Mouse (Mus musculus) bone marrow, adult 2 months (tissue): Measurements from ENCODE around the gene Fignl2.

Source experiments
- CTCF ChIP-seq: fragments of 200-500 bp; IDR thresholded peaks from 2 replicates; pipeline ENCODE4 v1.5.1; 2011; ENCODE audit warnings: low read length, control low read depth; ENCODE audit not compliant: control insufficient read depth, insufficient read depth
- POLR2A ChIP-seq: fragments of 200-500 bp; IDR thresholded peaks from 2 replicates; pipeline ENCODE4 v1.6.1; 2011; ENCODE audit warnings: low read depth, mild to moderate bottlenecking, control low read depth, low read length, borderline replicate concordance; ENCODE audit not compliant: control insufficient read depth

GRCm38 (mm10) chr15:101068029-101068428, 10.3 kb downstream of the Fignl2 start:
- TF ChIP-seq POLR2A: no peak
- no peak for TF ChIP-seq CTCF
